Mouse (Mus musculus) common myeloid progenitor, adult 5-6 weeks (primary cell): ENCODE measurements around the gene Itprip. TPM values are rescaled to one million over a fixed set of nuclear protein-coding genes. Genes with fewer than 3 reads are reported as not detected.
A peak's percentile ranks its signal among the peaks of the same experiment; 100 is the strongest.
"Not testable (repeated sequence)": the region's sequence is repeated elsewhere in the genome, so short reads cannot be mapped to it uniquely, and the experiment has no call there.

Experiments
- ATAC-seq: replicated peaks from 2 replicates; pipeline ENCODE4 v1.8.0; 2016; ENCODE audit warnings: low read depth, mild to moderate bottlenecking, moderate TSS enrichment, inconsistent platforms; ENCODE audit not compliant: poor library complexity, severe bottlenecking
- total RNA-seq: library from RNA; stranded (forward); fragments of 200-1000, 187-1606 nt; gene quantifications from 2 replicates; pipeline ENCODE4 v1.2.3, GENCODE M21; 2017

Gene Itprip
- total RNA-seq, 1 experiment from 2014 or later: 16.1 TPM

- ATAC-seq: no peak
Measured at GRCm38 (mm10) chr19:47857957-47858942, 60.8 kb downstream of the Itprip start.

GRCm38 (mm10) chr19:47854796-47855783, 64.0 kb downstream of the Itprip start, which contains the start of gene Gsto1:
TSS of gene Gsto1 (plus strand) at chr19:47854970.
- peak; percentile 89 for ATAC-seq

GRCm38 (mm10) chr19:47853951-47854795, 64.9 kb downstream of the Itprip start:
- peak; percentile 34 for ATAC-seq

- ATAC-seq: no peak
Measured at GRCm38 (mm10) chr19:47853053-47853452, 66.0 kb downstream of the Itprip start.

GRCm38 (mm10) chr19:47852131-47852530, 67.0 kb downstream of the Itprip start:
- ATAC-seq: not testable (repeated sequence)

GRCm38 (mm10) chr19:47849735-47850134, 69.4 kb downstream of the Itprip start:
- ATAC-seq: no peak

Other genes with a start within 250 kb of the Itprip start
- gene Col17a1, start 227.2 kb downstream of the Itprip start, total RNA-seq: not detected in 2 replicates
- 182 and 208 TPM in 2 replicates for gene Sfr1, start 187.6 kb downstream of the Itprip start, total RNA-seq
- gene Gsto1, start 64.3 kb downstream of the Itprip start, total RNA-seq: 156 and 163 TPM in 2 replicates
- gene Gsto2, start 53.8 kb downstream of the Itprip start, total RNA-seq: not detected in 2 replicates
- 0.15 TPM in 1 of 2 replicates, not detected in the other for gene Cfap43, start within 50 bp of the Itprip start, total RNA-seq
- gene Cfap58, start 18.4 kb upstream of the Itprip start, total RNA-seq: not detected in 2 replicates